Mouse (Mus musculus) liver, postnatal 0 days (tissue): ENCODE data around the gene Scyl3. TPM values are rescaled to one million over a fixed set of nuclear protein-coding genes. Genes with fewer than 3 reads are reported as not detected.

Experiments
- ATAC-seq: fragments of 200-750 bp; cut with Nextera tagmentation; 2 replicates; pipeline ENCODE4 v1.8.0; 2017; ENCODE audit warnings: mild to moderate bottlenecking, moderate library complexity
- DNase-seq: peaks from one replicate; pipeline ENCODE4 v3.0.0-alpha.2; 2016
- H3K27ac ChIP-seq: fragments of 300-500 bp; sonication (generic); 2 replicates; pipeline ENCODE4 v1.5.1; 2014; ENCODE audit warnings: antibody characterized with exemption, moderate library complexity, mild to moderate bottlenecking, low read depth
- H3K27me3 ChIP-seq: fragments of 300-500 bp; sonication (generic); 2 replicates; pipeline ENCODE4 v1.6.1; 2014; ENCODE audit warnings: low read length, control low read depth, mixed read lengths; ENCODE audit not compliant: insufficient read depth
- H3K36me3 ChIP-seq: fragments of 300-500 bp; sonication (generic); replicated peaks from 2 replicates; pipeline ENCODE4 v1.6.1; 2014; ENCODE audit warnings: mild to moderate bottlenecking, control low read depth, low read length, moderate library complexity, mixed read lengths; ENCODE audit not compliant: insufficient read depth
- H3K4me1 ChIP-seq: fragments of 300-500 bp; sonication (generic); 2 replicates; pipeline ENCODE4 v1.6.1; 2014; ENCODE audit warnings: antibody characterized with exemption, mild to moderate bottlenecking, control low read depth; ENCODE audit not compliant: insufficient read depth
- H3K4me2 ChIP-seq: fragments of 300-500 bp; sonication (generic); 2 replicates; pipeline ENCODE4 v1.6.1; 2014; ENCODE audit warnings: low read depth, mild to moderate bottlenecking, low read length, moderate library complexity, mixed read lengths
- H3K4me3 ChIP-seq: fragments of 300-500 bp; sonication (generic); 2 replicates; pipeline ENCODE4 v1.5.1; 2014; ENCODE audit warnings: low read depth, low read length
- H3K9ac ChIP-seq: fragments of 300-500 bp; sonication (generic); replicated peaks from 2 replicates; pipeline ENCODE4 v1.6.1; 2014; ENCODE audit warnings: mild to moderate bottlenecking, moderate library complexity
- H3K9me3 ChIP-seq: fragments of 300-500 bp; sonication (generic); 2 replicates; pipeline ENCODE4 v1.6.1; 2016; ENCODE audit warnings: mild to moderate bottlenecking, control low read depth, low read length, mixed read lengths
- CTCF ChIP-seq: sonication (generic); IDR thresholded peaks from 2 replicates; pipeline ENCODE4 v1.5.1; 2016; ENCODE audit warnings: antibody characterized with exemption, low read depth
- EP300 ChIP-seq: IDR thresholded peaks from 2 replicates; pipeline ENCODE4 v1.6.1; 2016; ENCODE audit warnings: antibody characterized with exemption, low read depth, mild to moderate bottlenecking
- WGBS: fragments of 180-500 bp; shearing (Covaris S2); extraction: QIAGEN DNeasy Blood & Tissue Kit; methylation state at CpG from one replicate; pipeline ENCODE4 v1.1.7; 2014; ENCODE audit not compliant: insufficient replicate concordance; 5-methylcytosine and 5-hydroxymethylcytosine counted together
- polyA plus RNA-seq: library from polyadenylated mRNA; unstranded; fragments of >200 nt; fragmentation: Nextera tagmentation; extraction: Ambion mirVana; gene quantifications from 2 replicates; pipeline ENCODE4 v1.2.1, GENCODE M21; 2015

The Scyl3 gene
- polyA plus RNA-seq, 1 experiment from 2014 or later: 10.0 TPM

DNA sequence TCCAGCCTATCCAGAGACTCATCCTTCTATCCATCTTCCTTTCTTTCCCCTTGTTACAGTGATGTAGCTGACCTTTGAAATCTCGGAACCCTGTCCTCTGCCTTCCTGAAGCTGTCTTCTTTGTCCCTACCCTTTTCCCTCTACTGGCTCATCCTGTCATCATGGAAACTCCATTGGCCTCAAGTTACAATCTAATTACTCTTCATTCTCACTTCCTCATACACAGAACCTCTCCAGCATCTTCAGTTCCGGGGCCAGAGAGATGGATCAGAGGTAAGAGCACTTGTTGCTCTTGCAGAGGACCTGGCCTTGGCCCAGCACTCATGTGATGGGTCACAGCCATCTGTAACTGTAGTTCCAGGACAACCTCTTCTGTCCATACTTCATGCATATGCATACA is 28.7 kb upstream of the Scyl3 start:
- DNase-seq: no peak
- Histone ChIP-seq H3K4me2 (no peak overlapping the region), H3K4me3 (no peak overlapping the region), H3K27ac (no peak overlapping the region), H3K9me3 (no peaks in the 10 kb centered on the region), H3K36me3 (no peaks in the 10 kb centered on the region), H3K4me1 (no peaks in the 10 kb centered on the region), H3K27me3 (no peaks in the 10 kb centered on the region), H3K9ac (no peak overlapping the region)
- ATAC-seq: no peak
- 67% methylated on average over 2 of the region's 2 CpGs for WGBS
- TF ChIP-seq CTCF (no peak), EP300 (no peak)

DNA sequence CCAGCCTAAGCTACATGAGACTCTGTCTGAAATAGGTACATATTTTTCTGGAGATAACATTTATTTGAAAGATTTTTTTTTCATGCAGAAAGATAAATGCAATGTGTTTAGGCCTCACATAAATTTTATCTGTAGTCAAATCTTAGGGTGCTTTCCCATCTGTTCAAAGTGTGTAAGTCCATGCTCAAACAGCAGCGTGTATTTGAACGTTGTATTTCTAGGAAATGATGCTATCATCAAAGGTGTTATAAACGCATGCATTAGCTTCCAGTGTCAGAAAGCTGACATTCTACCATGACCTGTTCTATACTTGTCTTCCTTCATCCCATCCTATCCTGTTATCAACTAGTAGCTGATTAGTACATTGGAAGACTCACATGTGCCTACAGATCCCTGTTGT is 25.5 kb upstream of the Scyl3 start:
- no peak for DNase-seq
- H3K27me3 ChIP-seq: no peaks in the 10 kb centered on the region
- H3K9me3 ChIP-seq: no peaks in the 10 kb centered on the region
- H3K4me3 ChIP-seq: no peak overlapping the region
- ATAC-seq: no peak
- H3K4me1 ChIP-seq: no peaks in the 10 kb centered on the region
- no peak overlapping the region for H3K4me2 ChIP-seq
- TF ChIP-seq EP300 (no peak), CTCF (no peak)
- no peak overlapping the region for H3K27ac ChIP-seq
- H3K36me3 ChIP-seq: no peaks in the 10 kb centered on the region
- 83% methylated on average over 3 of the region's 3 CpGs for WGBS
- no peak overlapping the region for H3K9ac ChIP-seq

DNA sequence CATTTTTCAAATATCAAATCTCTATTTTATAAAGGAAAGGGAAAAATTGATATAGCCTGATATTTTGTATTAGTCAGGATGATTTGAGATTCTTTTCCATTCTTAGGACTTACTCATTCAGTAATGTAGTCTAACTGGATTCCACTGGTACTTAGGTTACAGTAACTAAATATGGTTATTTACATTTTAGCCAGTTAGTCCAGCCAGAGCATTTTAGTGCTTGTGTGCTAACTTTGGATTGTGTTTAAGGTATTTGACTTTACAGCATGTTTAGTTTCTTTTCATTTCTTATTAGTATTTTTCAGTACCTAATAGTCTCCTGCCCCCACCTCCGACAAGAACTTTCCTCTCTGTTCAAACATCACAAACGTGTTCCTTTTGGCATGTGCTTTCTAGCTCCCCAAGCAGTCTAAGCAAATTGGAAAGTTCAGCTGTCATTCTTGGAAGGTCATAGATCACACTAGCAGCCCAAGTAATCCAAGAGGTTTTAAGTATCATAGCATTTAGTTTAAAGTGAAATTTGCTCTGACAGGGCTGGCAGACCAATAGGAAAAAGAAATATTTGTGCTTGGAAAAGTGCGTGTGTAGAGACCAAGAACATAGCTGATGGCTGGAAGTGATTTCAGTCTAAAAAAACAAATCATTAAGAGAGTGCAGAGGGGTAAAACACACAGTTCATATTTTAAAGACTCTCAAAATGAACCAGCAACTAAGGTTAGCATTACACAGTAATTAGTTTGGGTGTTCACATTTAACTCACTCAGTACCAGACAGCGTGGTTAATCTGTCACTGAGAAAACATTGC is 21.7 kb upstream of the Scyl3 start:
- WGBS: 72% methylated on average over 4 of the region's 4 CpGs

DNA sequence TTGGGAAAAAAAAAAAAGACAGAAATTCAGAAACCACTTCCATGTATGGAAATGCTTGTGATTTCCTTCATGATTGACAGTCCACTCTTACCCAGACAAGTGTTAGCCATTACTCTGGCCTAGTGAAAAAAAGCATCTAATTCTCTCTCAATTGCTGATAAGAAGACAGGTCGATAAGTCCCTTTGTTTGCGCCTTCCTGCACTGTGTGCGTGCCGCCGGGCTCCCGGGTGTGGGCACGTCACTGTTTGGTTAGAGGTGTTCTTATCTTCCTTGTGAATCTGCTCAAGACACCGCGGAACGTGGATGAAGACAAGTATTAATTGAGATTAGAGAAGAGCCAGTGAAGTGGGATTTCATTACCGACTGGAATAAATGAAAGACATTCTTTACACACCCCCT is 20.5 kb upstream of the Scyl3 start:
- H3K27me3 ChIP-seq: no peaks in the 10 kb centered on the region
- H3K36me3 ChIP-seq: no peaks in the 10 kb centered on the region
- H3K27ac ChIP-seq: no peak overlapping the region
- H3K9me3 ChIP-seq: no peaks in the 10 kb centered on the region
- DNase-seq: no peak
- H3K4me2 ChIP-seq: no peak overlapping the region
- no peak overlapping the region for H3K9ac ChIP-seq
- 36% methylated on average over 11 of the region's 11 CpGs for WGBS
- H3K4me3 ChIP-seq: no peak overlapping the region
- TF ChIP-seq EP300: no peak
- TF ChIP-seq CTCF: no peak
- H3K4me1 ChIP-seq: no peaks in the 10 kb centered on the region
- ATAC-seq: no peak

More for the DNA sequence above, 21.7 kb upstream of the Scyl3 start:
- no peak for DNase-seq
- Histone ChIP-seq H3K27me3 (no peaks in the 10 kb centered on the region), H3K27ac (no peak overlapping the region), H3K36me3 (no peaks in the 10 kb centered on the region), H3K9me3 (no peaks in the 10 kb centered on the region), H3K4me2 (no peak overlapping the region), H3K4me1 (no peaks in the 10 kb centered on the region), H3K4me3 (no peak overlapping the region), H3K9ac (no peak overlapping the region)
- TF ChIP-seq EP300 (no peak), CTCF (no peak)
- ATAC-seq: no peak

DNA sequence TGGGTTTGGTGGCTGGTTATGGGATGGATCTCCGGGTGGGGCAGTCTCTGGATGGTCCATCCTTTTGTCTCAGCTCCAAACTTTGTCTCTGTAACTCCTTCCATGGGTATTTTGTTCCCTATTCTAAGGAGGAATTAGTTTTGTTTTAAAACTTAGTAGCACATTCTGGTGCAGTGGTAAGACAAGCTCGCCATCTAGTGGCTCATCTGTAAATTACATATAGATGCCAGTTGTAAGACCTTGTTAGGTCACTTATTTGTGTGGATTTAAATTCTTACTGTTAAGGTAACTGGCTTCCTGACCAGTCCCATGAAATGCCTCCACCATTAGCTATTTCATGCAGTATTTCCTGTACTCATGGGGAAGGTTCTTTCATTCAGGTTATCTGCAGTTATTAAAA is 18.6 kb upstream of the Scyl3 start:
- H3K4me2 ChIP-seq: no peak overlapping the region
- TF ChIP-seq EP300: no peak
- peak; percentile 80 for TF ChIP-seq CTCF
- H3K9ac ChIP-seq: no peak overlapping the region
- ATAC-seq: no peak
- no peak overlapping the region for H3K4me3 ChIP-seq
- H3K4me1 ChIP-seq: no peaks in the 10 kb centered on the region
- H3K27me3 ChIP-seq: no peaks in the 10 kb centered on the region
- WGBS: 6% methylated on average over 2 of the region's 2 CpGs
- H3K9me3 ChIP-seq: no peaks in the 10 kb centered on the region
- H3K27ac ChIP-seq: no peak overlapping the region
- no peak for DNase-seq
- H3K36me3 ChIP-seq: no peaks in the 10 kb centered on the region

DNA sequence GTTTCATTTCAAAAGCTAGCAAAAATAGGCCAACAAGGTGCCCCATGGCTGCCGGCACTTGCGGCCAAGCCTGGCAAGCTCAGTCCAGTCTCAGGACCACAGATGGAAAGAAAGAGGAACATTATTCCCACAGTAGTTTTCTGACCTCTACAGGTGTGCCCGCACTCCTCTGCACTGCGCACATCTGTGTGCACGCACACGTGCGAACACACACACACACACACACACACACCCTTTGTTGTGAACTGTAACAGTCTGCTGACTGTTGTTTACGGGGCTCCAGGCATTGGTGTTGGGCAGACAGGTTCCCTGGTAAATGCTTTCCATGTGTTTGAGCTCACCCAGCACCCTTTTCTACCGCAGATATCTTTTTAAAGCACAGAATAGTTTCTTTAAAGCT is 18.1 kb upstream of the Scyl3 start:
- ATAC-seq: no peak
- Histone ChIP-seq H3K4me1 (no peaks in the 10 kb centered on the region), H3K4me3 (no peak overlapping the region), H3K36me3 (no peaks in the 10 kb centered on the region), H3K4me2 (no peak overlapping the region), H3K9ac (no peak overlapping the region), H3K27me3 (no peaks in the 10 kb centered on the region), H3K9me3 (no peaks in the 10 kb centered on the region), H3K27ac (no peak overlapping the region)
- no peak for DNase-seq
- TF ChIP-seq EP300 (no peak), CTCF (no peak)
- WGBS: 88% methylated on average over 9 of the region's 9 CpGs
